10 mouse cellular contexts compared by ENCODE assay signal in genomic region chr15:97798134-97798533, GRCm38 (mm10). TPM values are rescaled to one million over a fixed set of nuclear protein-coding genes. Genes with fewer than 3 reads are reported as not detected.
A peak's percentile ranks its signal among the peaks of the same experiment; 100 is the strongest.
DNase-seq lines count a peak whose midpoint lies in the region; ATAC-seq and TF ChIP-seq lines count a peak whose summit lies in the region.
"Had no signal": no experiment of that assay in that cellular context is flagged by ENCODE, and none has a peak within 500 bp of the region (broad histone marks: within the 10 kb centered on the region; RNA-seq: fewer than 3 reads in every experiment).

No protein-coding gene starts in this region.

- no peak overlapping the region for H3K4me3 ChIP-seq in forebrain, embryonic 16.5 days (replicated peaks; ENCODE audit: low read length)
- no peak overlapping the region for H3K4me3 ChIP-seq in liver, embryonic 16.5 days (ENCODE audit: low read depth, low read length)
- no peak overlapping the region for H3K4me3 ChIP-seq in intestine, postnatal 0 days (ENCODE audit: low read depth, low read length)

- H3K27me3 ChIP-seq in forebrain, embryonic 16.5 days (replicated peaks; ENCODE audit: control insufficient read depth, insufficient read depth, low read length): no peaks in the 10 kb centered on the region
- H3K27me3 ChIP-seq in liver, embryonic 16.5 days (ENCODE audit: control insufficient read depth, insufficient read depth, low read depth, low read length): no peaks in the 10 kb centered on the region
- no peaks in the 10 kb centered on the region for H3K27me3 ChIP-seq in intestine, postnatal 0 days (replicated peaks; ENCODE audit: control insufficient read depth, insufficient read depth, low read length)

- DNase-seq in ovary, adult 18-20 months (ENCODE audit: low spot score): peak; percentile 53
- no peak for DNase-seq in ovary, postnatal 36 days (ENCODE audit: low spot score)
- no peak for DNase-seq in left cerebral cortex, postnatal 36 days (ENCODE audit: low spot score in 2 of 2)
- DNase-seq in urinary bladder, adult 18-20 months (ENCODE audit: low spot score in 2 of 2): no peak
- DNase-seq: kidney, adult 2 months; lung, postnatal 4 days; thymus, adult 2 months had no signal

- no peak overlapping the region for H3K4me2 ChIP-seq in forebrain, embryonic 16.5 days (ENCODE audit: low read length)
- no peak overlapping the region for H3K4me2 ChIP-seq in liver, embryonic 16.5 days (ENCODE audit: low read depth, low read length)
- no peak overlapping the region for H3K4me2 ChIP-seq in intestine, postnatal 0 days (replicated peaks; ENCODE audit: low read depth)

- no peak overlapping the region for H3K9ac ChIP-seq in forebrain, embryonic 16.5 days (replicated peaks; ENCODE audit: low read depth, low read length)
- no peak overlapping the region for H3K9ac ChIP-seq in liver, embryonic 16.5 days (ENCODE audit: low read depth, low read length)
- no peak overlapping the region for H3K9ac ChIP-seq in intestine, postnatal 0 days (ENCODE audit: low read depth, low read length)

- TF ChIP-seq CTCF in intestine, postnatal 0 days (IDR thresholded peaks at IDR 0.05; ENCODE audit: low read depth): no peak

- peaks cover 13% of the 10 kb centered on the region for H3K4me1 ChIP-seq in forebrain, embryonic 16.5 days (replicated peaks; ENCODE audit: control insufficient read depth, insufficient read depth, low read length)
- no peaks in the 10 kb centered on the region for H3K4me1 ChIP-seq in liver, embryonic 16.5 days (ENCODE audit: control insufficient read depth, low read depth, low read length)
- no peaks in the 10 kb centered on the region for H3K4me1 ChIP-seq in intestine, postnatal 0 days (replicated peaks; ENCODE audit: control insufficient read depth, insufficient read depth, low read length)

- peak; percentile 69 for ATAC-seq in forebrain, embryonic 16.5 days
- peak; percentile 51 for ATAC-seq in liver, embryonic 16.5 days (ENCODE audit: low read depth)
- ATAC-seq in intestine, postnatal 0 days: no peak

- 32% methylated on average over 17 of the region's 17 CpGs for WGBS in forebrain, embryonic 16.5 days
- WGBS in liver, embryonic 16.5 days (ENCODE audit: insufficient replicate concordance): 71% methylated on average over 17 of the region's 17 CpGs
- WGBS in intestine, postnatal 0 days: 71% methylated on average over 17 of the region's 17 CpGs

- H3K9me3 ChIP-seq in forebrain, embryonic 16.5 days (ENCODE audit: control insufficient read depth, low read length): no peaks in the 10 kb centered on the region
- H3K9me3 ChIP-seq in liver, embryonic 16.5 days (replicated peaks; ENCODE audit: control insufficient read depth, low read length): no peaks in the 10 kb centered on the region
- no peaks in the 10 kb centered on the region for H3K9me3 ChIP-seq in intestine, postnatal 0 days (ENCODE audit: control insufficient read depth)

- peaks cover 8% of the 10 kb centered on the region for H3K36me3 ChIP-seq in forebrain, embryonic 16.5 days (ENCODE audit: control insufficient read depth, insufficient read depth)
- no peaks in the 10 kb centered on the region for H3K36me3 ChIP-seq in liver, embryonic 16.5 days (ENCODE audit: control insufficient read depth, insufficient read depth)
- peaks cover 53% of the 10 kb centered on the region for H3K36me3 ChIP-seq in intestine, postnatal 0 days (ENCODE audit: control insufficient read depth, insufficient read depth)

- H3K27ac ChIP-seq in forebrain, embryonic 16.5 days (ENCODE audit: low read length): no peak overlapping the region
- H3K27ac ChIP-seq in liver, embryonic 16.5 days (ENCODE audit: low read length): no peak overlapping the region
- H3K27ac ChIP-seq in intestine, postnatal 0 days (ENCODE audit: low read depth, low read length): no peak overlapping the region

- intact Hi-C loops in left cerebral cortex, postnatal 36 days (cut with DNase I): no loop called here

RNA-seq across cellular contexts. Expression of gene Slc48a1, which starts 19.8 kb away (rescaled TPM):
- polyA plus RNA-seq in forebrain, embryonic 16.5 days (2015; fragmentation: Nextera tagmentation; extraction: Ambion mirVana): 72.9 and 78.2 TPM in 2 replicates
- 98.9 and 103 TPM in 2 replicates for polyA plus RNA-seq in liver, embryonic 16.5 days (2015; fragmentation: Nextera tagmentation; extraction: Ambion mirVana)
- 23.1 and 24.3 TPM in 2 replicates for polyA plus RNA-seq in intestine, postnatal 0 days (2015; fragmentation: Nextera tagmentation; extraction: Ambion mirVana)
- 100 to 1,000 TPM; 165 to 196 TPM for total RNA-seq in left cerebral cortex, postnatal 36 days (2021)

RNA-seq across cellular contexts. Expression of gene Rapgef3, which starts 30.4 kb away (rescaled TPM):
- polyA plus RNA-seq in forebrain, embryonic 16.5 days (2015; fragmentation: Nextera tagmentation; extraction: Ambion mirVana): 8.9 and 13.3 TPM in 2 replicates
- 1.6 and 2.1 TPM in 2 replicates for polyA plus RNA-seq in liver, embryonic 16.5 days (2015; fragmentation: Nextera tagmentation; extraction: Ambion mirVana)
- 2.7 and 3.5 TPM in 2 replicates for polyA plus RNA-seq in intestine, postnatal 0 days (2015; fragmentation: Nextera tagmentation; extraction: Ambion mirVana)
- total RNA-seq in left cerebral cortex, postnatal 36 days (2021): 10 to 100 TPM; 35.7 to 52.9 TPM

RNA-seq across cellular contexts. Expression of gene Hdac7, which starts 46.2 kb away (rescaled TPM):
- polyA plus RNA-seq in forebrain, embryonic 16.5 days (2015; fragmentation: Nextera tagmentation; extraction: Ambion mirVana): 21.7 and 31.1 TPM in 2 replicates
- 4.7 and 5.8 TPM in 2 replicates for polyA plus RNA-seq in liver, embryonic 16.5 days (2015; fragmentation: Nextera tagmentation; extraction: Ambion mirVana)
- polyA plus RNA-seq in intestine, postnatal 0 days (2015; fragmentation: Nextera tagmentation; extraction: Ambion mirVana): 7.8 and 9.2 TPM in 2 replicates
- total RNA-seq in left cerebral cortex, postnatal 36 days (2021): 10 to 100 TPM; 21.4 to 36.4 TPM
